ENCODE assay signal across 8 mouse cellular contexts in the genomic region with DNA sequence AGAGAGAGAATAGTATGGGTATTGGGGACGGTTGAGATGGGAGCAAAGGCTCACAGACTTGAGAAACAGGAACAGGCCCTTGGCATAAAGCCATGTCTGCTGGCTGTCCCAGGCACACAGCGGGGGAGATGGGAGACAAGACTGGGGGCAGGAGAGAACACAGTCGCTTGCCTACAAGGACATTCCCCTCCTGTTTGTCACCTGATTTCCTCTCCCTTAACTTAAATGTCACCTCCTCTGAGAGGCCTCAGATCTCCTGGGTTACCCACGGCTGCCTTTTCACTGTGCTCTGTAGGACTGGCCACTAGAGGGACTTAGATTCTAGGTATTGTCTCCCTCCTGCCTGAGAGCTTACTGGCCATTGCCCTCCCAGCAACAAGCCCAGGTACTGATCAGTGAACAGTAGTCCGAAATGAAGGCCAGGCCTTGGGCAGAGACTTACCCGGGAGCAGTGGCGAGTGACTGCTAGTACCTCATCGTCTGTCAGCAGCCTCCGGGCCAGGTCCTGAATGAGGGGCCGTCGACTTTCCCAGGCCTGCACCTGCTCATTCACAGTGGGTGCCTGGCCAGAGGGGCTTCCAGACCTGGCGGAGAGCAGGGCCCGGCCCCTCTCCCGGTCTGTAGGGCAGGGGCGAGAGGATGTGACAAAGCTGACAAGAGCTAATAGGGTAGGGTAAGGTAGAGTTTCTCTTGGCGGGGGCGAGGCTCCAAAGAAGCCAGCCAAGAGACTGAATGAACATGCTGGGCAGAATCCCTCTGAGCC. TPM values are rescaled to one million over a fixed set of nuclear protein-coding genes. Genes with fewer than 3 reads are reported as not detected.
DNase-seq lines count a peak whose midpoint lies in the region; ATAC-seq and TF ChIP-seq lines count a peak whose summit lies in the region.

No protein-coding gene starts in this region.

- no peak for TF ChIP-seq POLR2A in lung, adult 2 months (IDR thresholded peaks at IDR 0.05; ENCODE audit: borderline replicate concordance, extremely low read depth, low read depth, low read length)
- no peak for TF ChIP-seq POLR2A in bone marrow macrophage, adult 2 months (IDR thresholded peaks at IDR 0.05; ENCODE audit: borderline replicate concordance, low read depth, low read length)

- no peaks in the 10 kb centered on the region for H3K9me3 ChIP-seq in embryonic facial prominence, embryonic 13.5 days
- H3K9me3 ChIP-seq in embryonic facial prominence, embryonic 10.5 days, result no peaks in the 10 kb centered on the region

- 0 out of 2 replicates have a peak, but pooled peaks have one; percentile 10 for TF ChIP-seq CTCF in lung, adult 2 months (IDR thresholded peaks at IDR 0.05; ENCODE audit: insufficient read depth, low read length)
- peak; percentile 89 for TF ChIP-seq CTCF in bone marrow macrophage, adult 2 months (IDR thresholded peaks at IDR 0.05; ENCODE audit: low read depth, low read length)

- 47% methylated on average over 17 of the region's 17 CpGs for WGBS in embryonic facial prominence, embryonic 13.5 days
- WGBS in embryonic facial prominence, embryonic 10.5 days, result 55% methylated on average over 17 of the region's 17 CpGs
- WGBS in lung, adult 2 months, result 49% methylated on average over 17 of the region's 17 CpGs

- no peak overlapping the region for H3K4me3 ChIP-seq in embryonic facial prominence, embryonic 13.5 days
- no peak overlapping the region for H3K4me3 ChIP-seq in embryonic facial prominence, embryonic 10.5 days
- no peak overlapping the region for H3K4me3 ChIP-seq in lung, adult 2 months (replicated peaks; ENCODE audit: extremely low read depth, low read depth, low read length)
- H3K4me3 ChIP-seq in bone marrow macrophage, adult 2 months (ENCODE audit: insufficient read depth, low read length), result no peak overlapping the region

- peak overlapping the region; percentile 40; the same call in 1 of the 2 replicates for H3K9ac ChIP-seq in embryonic facial prominence, embryonic 13.5 days

- 0 out of 2 replicates have a peak, but pooled peaks cover 3% of the 10 kb centered on the region for H3K27me3 ChIP-seq in embryonic facial prominence, embryonic 13.5 days
- peaks cover 22% of the 10 kb centered on the region for H3K27me3 ChIP-seq in embryonic facial prominence, embryonic 10.5 days (replicated peaks; ENCODE audit: low read depth, poor library complexity, severe bottlenecking)

- no peak overlapping the region for H3K4me2 ChIP-seq in embryonic facial prominence, embryonic 13.5 days

- no peak for ATAC-seq in embryonic facial prominence, embryonic 13.5 days (ENCODE audit: insufficient number of reproducible peaks, insufficient read depth, low FRiP score, low TSS enrichment, low read depth)

- H3K4me1 ChIP-seq in embryonic facial prominence, embryonic 13.5 days, result peaks cover 28% of the 10 kb centered on the region
- peaks cover 69% of the 10 kb centered on the region for H3K4me1 ChIP-seq in embryonic facial prominence, embryonic 10.5 days
- H3K4me1 ChIP-seq in lung, adult 2 months (ENCODE audit: control insufficient read depth, insufficient read depth, low read length), result peaks cover 10% of the 10 kb centered on the region
- H3K4me1 ChIP-seq in bone marrow macrophage, adult 2 months (ENCODE audit: control insufficient read depth, insufficient read depth, low read length), result peaks cover 4% of the 10 kb centered on the region

- no peak overlapping the region for H3K27ac ChIP-seq in embryonic facial prominence, embryonic 13.5 days
- H3K27ac ChIP-seq in embryonic facial prominence, embryonic 10.5 days (replicated peaks), result no peak overlapping the region
- no peak overlapping the region for H3K27ac ChIP-seq in bone marrow macrophage, adult 2 months (ENCODE audit: insufficient read depth, low read depth, low read length)

- peaks cover 13% of the 10 kb centered on the region for H3K36me3 ChIP-seq in embryonic facial prominence, embryonic 13.5 days
- peaks cover 20% of the 10 kb centered on the region for H3K36me3 ChIP-seq in embryonic facial prominence, embryonic 10.5 days (replicated peaks)

- DNase-seq in embryonic facial prominence, embryonic 10.5 days (ENCODE audit: low spot score), result no peak
- no peak for DNase-seq in lung, adult 2 months
- DNase-seq in lung, postnatal 4 days, result no peak
- DNase-seq in naive thymus-derived CD4-positive, alpha-beta T cell, adult 2 months (ENCODE audit: low read depth), result peak; percentile 54
- no peak for DNase-seq in thymus, adult 18-20 months
- DNase-seq in right cerebral cortex, postnatal 4 days, result no peak

RNA-seq across cellular contexts. Expression of a gene that starts 12.8 kb away (rescaled TPM):
- polyA plus RNA-seq in embryonic facial prominence, embryonic 13.5 days (2015; fragmentation: Nextera tagmentation; extraction: Ambion mirVana), result 0.47 and 0.51 TPM in 2 replicates
- polyA plus RNA-seq in embryonic facial prominence, embryonic 10.5 days (2016; fragmentation: Nextera tagmentation; extraction: Ambion mirVana), result 0.27 and 0.65 TPM in 2 replicates
- polyA plus RNA-seq in lung, adult 2 months (2012; rRNA removed), result 0.64 and 1.2 TPM in 2 replicates
- polyA plus RNA-seq in bone marrow macrophage, adult 2 months (2012; ENCODE audit: insufficient read depth, insufficient read length, missing spikeins), result not detected in 2 replicates

RNA-seq across cellular contexts. Expression of a gene that starts 14.6 kb away (rescaled TPM):
- 32.3 and 32.5 TPM in 2 replicates for polyA plus RNA-seq in embryonic facial prominence, embryonic 13.5 days (2015; fragmentation: Nextera tagmentation; extraction: Ambion mirVana)
- 7.7 and 9.8 TPM in 2 replicates for polyA plus RNA-seq in embryonic facial prominence, embryonic 10.5 days (2016; fragmentation: Nextera tagmentation; extraction: Ambion mirVana)
- polyA plus RNA-seq in lung, adult 2 months (2012; rRNA removed), result 61.8 and 84.2 TPM in 2 replicates
- polyA plus RNA-seq in bone marrow macrophage, adult 2 months (2012; ENCODE audit: insufficient read depth, insufficient read length, missing spikeins), result 45.1 and 45.7 TPM in 2 replicates

RNA-seq across cellular contexts. Expression of a gene that starts 18.5 kb away (rescaled TPM):
- polyA plus RNA-seq in embryonic facial prominence, embryonic 13.5 days (2015; fragmentation: Nextera tagmentation; extraction: Ambion mirVana), result 64.6 and 73.3 TPM in 2 replicates
- polyA plus RNA-seq in embryonic facial prominence, embryonic 10.5 days (2016; fragmentation: Nextera tagmentation; extraction: Ambion mirVana), result 69.8 and 75.0 TPM in 2 replicates
- polyA plus RNA-seq in lung, adult 2 months (2012; rRNA removed), result 143 TPM in 2 replicates
- polyA plus RNA-seq in bone marrow macrophage, adult 2 months (2012; ENCODE audit: insufficient read depth, insufficient read length, missing spikeins), result 3.0 and 3.6 TPM in 2 replicates

RNA-seq across cellular contexts. Expression of a gene that starts 26.5 kb away (rescaled TPM):
- polyA plus RNA-seq in embryonic facial prominence, embryonic 13.5 days (2015; fragmentation: Nextera tagmentation; extraction: Ambion mirVana), result 72.6 and 81.2 TPM in 2 replicates
- 70.6 and 74.8 TPM in 2 replicates for polyA plus RNA-seq in embryonic facial prominence, embryonic 10.5 days (2016; fragmentation: Nextera tagmentation; extraction: Ambion mirVana)
- 50.1 and 78.0 TPM in 2 replicates for polyA plus RNA-seq in lung, adult 2 months (2012; rRNA removed)
- 38.5 and 42.1 TPM in 2 replicates for polyA plus RNA-seq in bone marrow macrophage, adult 2 months (2012; ENCODE audit: insufficient read depth, insufficient read length, missing spikeins)

RNA-seq across cellular contexts. Expression of a gene that starts 27.3 kb away (rescaled TPM):
- polyA plus RNA-seq in embryonic facial prominence, embryonic 13.5 days (2015; fragmentation: Nextera tagmentation; extraction: Ambion mirVana), result 27.0 and 28.5 TPM in 2 replicates
- 40.9 and 41.8 TPM in 2 replicates for polyA plus RNA-seq in embryonic facial prominence, embryonic 10.5 days (2016; fragmentation: Nextera tagmentation; extraction: Ambion mirVana)
- polyA plus RNA-seq in lung, adult 2 months (2012; rRNA removed), result 4.2 and 7.2 TPM in 2 replicates
- 4.4 and 5.5 TPM in 2 replicates for polyA plus RNA-seq in bone marrow macrophage, adult 2 months (2012; ENCODE audit: insufficient read depth, insufficient read length, missing spikeins)

Comparison
In these comparisons a context has a peak if more than half of its experiments do, and no peak if none do; other contexts are left out.
1. RNA of a gene that starts 18.5 kb away (polyA plus RNA-seq): 143 TPM in lung, adult 2 months, 64.6 to 73.3 TPM in embryonic facial prominence, embryonic 13.5 days and 69.8 to 75.0 TPM in embryonic facial prominence, embryonic 10.5 days; 3.0 to 3.6 TPM in bone marrow macrophage, adult 2 months; every median in the first group is over 10 times any median in the second.